Mouse (Mus musculus): ENCODE measurements at regions not wholly inside any gene's neighbourhood (a gene's known extent, or its start where the extent isn't known, plus 50 kb on each side); places are given as distances from the start of the nearest gene placed in this dataset.

GRCm38 (mm10) chr11:22692281-22692857 lies 168.4 kb downstream of the B3gnt2 start:
- no peak for DNase-seq (ENCODE audit: low spot score)

GRCm38 (mm10) chr11:22692941-22693341 lies 167.8 kb downstream of the B3gnt2 start:
- no peak for DNase-seq (ENCODE audit: low spot score)

- no peak for DNase-seq (ENCODE audit: low spot score)
Observed at GRCm38 (mm10) chr11:22693376-22693775, 167.4 kb downstream of the B3gnt2 start.

- DNase-seq (ENCODE audit: low spot score) = no peak
Observed at GRCm38 (mm10) chr11:22693984-22694383, 166.8 kb downstream of the B3gnt2 start.

GRCm38 (mm10) chr11:22694829-22695228 lies 165.9 kb downstream of the B3gnt2 start:
- DNase-seq (ENCODE audit: low spot score) = no peak

- no peak for DNase-seq (ENCODE audit: low spot score)
Observed at GRCm38 (mm10) chr11:22695237-22695636, 165.5 kb downstream of the B3gnt2 start.

GRCm38 (mm10) chr11:22698057-22698941 lies 162.5 kb downstream of the B3gnt2 start:
- no peak for DNase-seq (ENCODE audit: low spot score)

GRCm38 (mm10) chr11:22706082-22706481 lies 154.7 kb downstream of the B3gnt2 start:
- no peak for DNase-seq (ENCODE audit: low spot score)

Data from urinary bladder, postnatal 25 days (tissue).